Mouse (Mus musculus): ENCODE data around the gene Olfr771. TPM values are rescaled to one million over a fixed set of nuclear protein-coding genes. Genes with fewer than 3 reads are reported as not detected.

Gene Olfr771
- not detected for polyA plus RNA-seq (2014; fragmentation: Illumina TruSeq; extraction: RNeasy Lipid Tissue Mini Kit (QIAGEN cat#74804))

GRCm38 (mm10) chr10:129164651-129165050 is at the start of gene Olfr771:
Gene Olfr771 (minus strand): TSS chr10:129164751.

GRCm38 (mm10) chr10:129187319-129187718 is 22.8 kb upstream of the Olfr771 start, which contains the start of gene Olfr773:
Gene Olfr773 (minus strand): TSS chr10:129187419.

GRCm38 (mm10) chr10:129177821-129178220 is 13.3 kb upstream of the Olfr771 start, which contains the start of gene Olfr772:
Gene Olfr772 (minus strand): TSS chr10:129177921.

GRCm38 (mm10) chr10:129138898-129139297 is 25.7 kb downstream of the Olfr771 start, which contains the start of gene Olfr770:
Gene Olfr770 (minus strand): TSS chr10:129138998.

GRCm38 (mm10) chr10:129117761-129118160 is 46.8 kb downstream of the Olfr771 start, which contains the start of gene Olfr769:
Gene Olfr769 (minus strand): TSS chr10:129117861.

Other genes starting within 250 kb of the Olfr771 start
- gene Rdh5, start 241.9 kb downstream of the Olfr771 start, polyA plus RNA-seq (2014; fragmentation: Illumina TruSeq; extraction: RNeasy Lipid Tissue Mini Kit (QIAGEN cat#74804)) = 3.0 TPM
- 9.3 TPM for gene Bloc1s1, start 240.7 kb downstream of the Olfr771 start, polyA plus RNA-seq (2014; fragmentation: Illumina TruSeq; extraction: RNeasy Lipid Tissue Mini Kit (QIAGEN cat#74804))
- 0.17 TPM for gene Itga7, start 230.9 kb downstream of the Olfr771 start, polyA plus RNA-seq (2014; fragmentation: Illumina TruSeq; extraction: RNeasy Lipid Tissue Mini Kit (QIAGEN cat#74804))
- not detected for gene Mettl7b, start 203.8 kb downstream of the Olfr771 start, polyA plus RNA-seq (2014; fragmentation: Illumina TruSeq; extraction: RNeasy Lipid Tissue Mini Kit (QIAGEN cat#74804))
- not detected for gene Olfr9, start 175.3 kb downstream of the Olfr771 start, polyA plus RNA-seq (2014; fragmentation: Illumina TruSeq; extraction: RNeasy Lipid Tissue Mini Kit (QIAGEN cat#74804))
- gene Olfr763, start 154.0 kb downstream of the Olfr771 start, polyA plus RNA-seq (2014; fragmentation: Illumina TruSeq; extraction: RNeasy Lipid Tissue Mini Kit (QIAGEN cat#74804)) = not detected
- gene Olfr764-ps1, start 124.9 kb downstream of the Olfr771 start, polyA plus RNA-seq (2014; fragmentation: Illumina TruSeq; extraction: RNeasy Lipid Tissue Mini Kit (QIAGEN cat#74804)) = not detected
- gene Olfr765, start 114.8 kb downstream of the Olfr771 start, polyA plus RNA-seq (2014; fragmentation: Illumina TruSeq; extraction: RNeasy Lipid Tissue Mini Kit (QIAGEN cat#74804)) = not detected
- gene Olfr766-ps1, start 95.8 kb downstream of the Olfr771 start, polyA plus RNA-seq (2014; fragmentation: Illumina TruSeq; extraction: RNeasy Lipid Tissue Mini Kit (QIAGEN cat#74804)) = not detected
- gene Olfr767, start 81.8 kb downstream of the Olfr771 start, polyA plus RNA-seq (2014; fragmentation: Illumina TruSeq; extraction: RNeasy Lipid Tissue Mini Kit (QIAGEN cat#74804)) = not detected
- not detected for gene Olfr768, start 65.4 kb downstream of the Olfr771 start, polyA plus RNA-seq (2014; fragmentation: Illumina TruSeq; extraction: RNeasy Lipid Tissue Mini Kit (QIAGEN cat#74804))
- gene Olfr769, start 46.9 kb downstream of the Olfr771 start, polyA plus RNA-seq (2014; fragmentation: Illumina TruSeq; extraction: RNeasy Lipid Tissue Mini Kit (QIAGEN cat#74804)) = not detected
- gene Olfr770, start 25.8 kb downstream of the Olfr771 start, polyA plus RNA-seq (2014; fragmentation: Illumina TruSeq; extraction: RNeasy Lipid Tissue Mini Kit (QIAGEN cat#74804)) = not detected
- not detected for gene Olfr772, start 13.2 kb upstream of the Olfr771 start, polyA plus RNA-seq (2014; fragmentation: Illumina TruSeq; extraction: RNeasy Lipid Tissue Mini Kit (QIAGEN cat#74804))
- not detected for gene Olfr773, start 22.7 kb upstream of the Olfr771 start, polyA plus RNA-seq (2014; fragmentation: Illumina TruSeq; extraction: RNeasy Lipid Tissue Mini Kit (QIAGEN cat#74804))
- gene Olfr774, start 71.5 kb upstream of the Olfr771 start, polyA plus RNA-seq (2014; fragmentation: Illumina TruSeq; extraction: RNeasy Lipid Tissue Mini Kit (QIAGEN cat#74804)) = not detected
- not detected for gene Olfr775, start 83.7 kb upstream of the Olfr771 start, polyA plus RNA-seq (2014; fragmentation: Illumina TruSeq; extraction: RNeasy Lipid Tissue Mini Kit (QIAGEN cat#74804))
- not detected for gene Olfr776, start 94.4 kb upstream of the Olfr771 start, polyA plus RNA-seq (2014; fragmentation: Illumina TruSeq; extraction: RNeasy Lipid Tissue Mini Kit (QIAGEN cat#74804))
- gene Olfr777, start 106.7 kb upstream of the Olfr771 start, polyA plus RNA-seq (2014; fragmentation: Illumina TruSeq; extraction: RNeasy Lipid Tissue Mini Kit (QIAGEN cat#74804)) = not detected
- not detected for gene Olfr780, start 153.4 kb upstream of the Olfr771 start, polyA plus RNA-seq (2014; fragmentation: Illumina TruSeq; extraction: RNeasy Lipid Tissue Mini Kit (QIAGEN cat#74804))
- not detected for gene Olfr781, start 164.1 kb upstream of the Olfr771 start, polyA plus RNA-seq (2014; fragmentation: Illumina TruSeq; extraction: RNeasy Lipid Tissue Mini Kit (QIAGEN cat#74804))
- gene Olfr782, start 184.1 kb upstream of the Olfr771 start, polyA plus RNA-seq (2014; fragmentation: Illumina TruSeq; extraction: RNeasy Lipid Tissue Mini Kit (QIAGEN cat#74804)) = not detected
- gene Olfr784, start 219.3 kb upstream of the Olfr771 start, polyA plus RNA-seq (2014; fragmentation: Illumina TruSeq; extraction: RNeasy Lipid Tissue Mini Kit (QIAGEN cat#74804)) = not detected
- gene Olfr785, start 240.7 kb upstream of the Olfr771 start, polyA plus RNA-seq (2014; fragmentation: Illumina TruSeq; extraction: RNeasy Lipid Tissue Mini Kit (QIAGEN cat#74804)) = not detected

Data from ovary, adult 10 weeks (tissue).